Mouse (Mus musculus) liver, postnatal 0 days (tissue): ENCODE data around the gene Nras. TPM values are rescaled to one million over a fixed set of nuclear protein-coding genes. Genes with fewer than 3 reads are reported as not detected.

Source experiments
- ATAC-seq: fragments of 200-750 bp; cut with Nextera tagmentation; 2 replicates; pipeline ENCODE4 v1.8.0; 2017; ENCODE audit warnings: mild to moderate bottlenecking, moderate library complexity
- DNase-seq: peaks from one replicate; pipeline ENCODE4 v3.0.0-alpha.2; 2016
- H3K27ac ChIP-seq: fragments of 300-500 bp; sonication (generic); 2 replicates; pipeline ENCODE4 v1.5.1; 2014; ENCODE audit warnings: antibody characterized with exemption, moderate library complexity, mild to moderate bottlenecking, low read depth
- H3K27me3 ChIP-seq: fragments of 300-500 bp; sonication (generic); 2 replicates; pipeline ENCODE4 v1.6.1; 2014; ENCODE audit warnings: low read length, control low read depth, mixed read lengths; ENCODE audit not compliant: insufficient read depth
- H3K36me3 ChIP-seq: fragments of 300-500 bp; sonication (generic); replicated peaks from 2 replicates; pipeline ENCODE4 v1.6.1; 2014; ENCODE audit warnings: mild to moderate bottlenecking, control low read depth, low read length, moderate library complexity, mixed read lengths; ENCODE audit not compliant: insufficient read depth
- H3K4me1 ChIP-seq: fragments of 300-500 bp; sonication (generic); 2 replicates; pipeline ENCODE4 v1.6.1; 2014; ENCODE audit warnings: antibody characterized with exemption, mild to moderate bottlenecking, control low read depth; ENCODE audit not compliant: insufficient read depth
- H3K4me2 ChIP-seq: fragments of 300-500 bp; sonication (generic); 2 replicates; pipeline ENCODE4 v1.6.1; 2014; ENCODE audit warnings: low read depth, mild to moderate bottlenecking, low read length, moderate library complexity, mixed read lengths
- H3K4me3 ChIP-seq: fragments of 300-500 bp; sonication (generic); 2 replicates; pipeline ENCODE4 v1.5.1; 2014; ENCODE audit warnings: low read depth, low read length
- H3K9ac ChIP-seq: fragments of 300-500 bp; sonication (generic); replicated peaks from 2 replicates; pipeline ENCODE4 v1.6.1; 2014; ENCODE audit warnings: mild to moderate bottlenecking, moderate library complexity
- H3K9me3 ChIP-seq: fragments of 300-500 bp; sonication (generic); 2 replicates; pipeline ENCODE4 v1.6.1; 2016; ENCODE audit warnings: mild to moderate bottlenecking, control low read depth, low read length, mixed read lengths
- CTCF ChIP-seq: sonication (generic); IDR thresholded peaks from 2 replicates; pipeline ENCODE4 v1.5.1; 2016; ENCODE audit warnings: antibody characterized with exemption, low read depth
- EP300 ChIP-seq: IDR thresholded peaks from 2 replicates; pipeline ENCODE4 v1.6.1; 2016; ENCODE audit warnings: antibody characterized with exemption, low read depth, mild to moderate bottlenecking
- WGBS: fragments of 180-500 bp; shearing (Covaris S2); extraction: QIAGEN DNeasy Blood & Tissue Kit; methylation state at CpG from one replicate; pipeline ENCODE4 v1.1.7; 2014; ENCODE audit not compliant: insufficient replicate concordance; 5-methylcytosine and 5-hydroxymethylcytosine counted together
- polyA plus RNA-seq: library from polyadenylated mRNA; unstranded; fragments of >200 nt; fragmentation: Nextera tagmentation; extraction: Ambion mirVana; gene quantifications from 2 replicates; pipeline ENCODE4 v1.2.1, GENCODE M21; 2015

The Nras gene
- polyA plus RNA-seq, 1 experiment from 2014 or later = 19.4 TPM

DNA sequence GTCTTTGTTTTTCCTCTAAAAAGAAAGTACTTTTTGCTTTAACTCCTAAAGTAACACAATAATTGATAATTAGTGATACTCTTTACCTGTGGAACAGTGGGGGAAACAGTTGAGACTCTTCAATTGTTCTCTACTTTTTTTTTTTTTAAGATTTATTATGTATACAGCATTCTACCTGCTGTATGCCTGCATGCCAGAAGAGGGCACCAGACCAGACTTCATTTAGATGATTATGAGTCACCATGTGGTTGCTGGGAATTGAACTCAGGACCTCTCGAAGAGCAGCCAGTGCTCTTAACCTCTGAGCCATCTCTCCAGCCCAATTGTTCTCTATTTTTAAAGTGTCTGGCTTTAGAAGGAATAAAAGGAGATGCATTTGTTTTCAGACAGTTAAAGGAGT lies 31.9 kb upstream of the Nras start:
- no peaks in the 10 kb centered on the region for H3K27me3 ChIP-seq
- no peak overlapping the region for H3K4me3 ChIP-seq
- peaks cover 26% of the 10 kb centered on the region for H3K36me3 ChIP-seq
- H3K4me2 ChIP-seq = no peak overlapping the region
- 71% methylated on average over 1 of the region's 1 CpGs for WGBS
- H3K27ac ChIP-seq = no peak overlapping the region
- DNase-seq (no peak), ATAC-seq (no peak)
- TF ChIP-seq EP300 (no peak), CTCF (peak; percentile 56)
- H3K9ac ChIP-seq = no peak overlapping the region
- no peaks in the 10 kb centered on the region for H3K9me3 ChIP-seq
- H3K4me1 ChIP-seq = peaks cover 20% of the 10 kb centered on the region; the same call in 1 of the 2 replicates

DNA sequence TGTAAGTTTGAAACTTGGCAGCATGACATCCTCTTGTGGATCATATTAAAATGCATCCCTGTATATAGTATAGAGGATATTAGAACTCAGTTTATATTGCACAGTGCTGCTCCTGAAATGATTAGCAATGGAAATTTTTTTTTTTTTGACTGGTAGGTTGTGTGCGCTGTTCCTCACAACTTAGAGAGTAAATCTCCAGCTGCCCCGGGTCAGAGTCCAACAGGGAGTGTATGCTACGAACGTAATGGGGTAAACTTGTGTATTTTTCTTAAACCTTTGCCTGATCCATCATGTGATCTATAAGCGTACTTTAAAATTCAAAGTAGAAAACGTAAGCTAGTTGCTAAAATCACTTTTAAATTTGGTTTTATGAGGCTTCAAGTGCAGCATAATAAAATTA lies 17.8 kb upstream of the Nras start:
- H3K9ac ChIP-seq = no peak overlapping the region
- no peak for TF ChIP-seq CTCF
- TF ChIP-seq EP300 = no peak
- H3K27me3 ChIP-seq = no peaks in the 10 kb centered on the region
- no peak for ATAC-seq
- no peak for DNase-seq
- 72% methylated on average over 6 of the region's 6 CpGs for WGBS
- no peak overlapping the region for H3K4me3 ChIP-seq
- H3K36me3 ChIP-seq = peaks cover 66% of the 10 kb centered on the region
- H3K27ac ChIP-seq = no peak overlapping the region
- no peaks in the 10 kb centered on the region for H3K4me1 ChIP-seq
- H3K9me3 ChIP-seq = no peaks in the 10 kb centered on the region
- H3K4me2 ChIP-seq = no peak overlapping the region

DNA sequence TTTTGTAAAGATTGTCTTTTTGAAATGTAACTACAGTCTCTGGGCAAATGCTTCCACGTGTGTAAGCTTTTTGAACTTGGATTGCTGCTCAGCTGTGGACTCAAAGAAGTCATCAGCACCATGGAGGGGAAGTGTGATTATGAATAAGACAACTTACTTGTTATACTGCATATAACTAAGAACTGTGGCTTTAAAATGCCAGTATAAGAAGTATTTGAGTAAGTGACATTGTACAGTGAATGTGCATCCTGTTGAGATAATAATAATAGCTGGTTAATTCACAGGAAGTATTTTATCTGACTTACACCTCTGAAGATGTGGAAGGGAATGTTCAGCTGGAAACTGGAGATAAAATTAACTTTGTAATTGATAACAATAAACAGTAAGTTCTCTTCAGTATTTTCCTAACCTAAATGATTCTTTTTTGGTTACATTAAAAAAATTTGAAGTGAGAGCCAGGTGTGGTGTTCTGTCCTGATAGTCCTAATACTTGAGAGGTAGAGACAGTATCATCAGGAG lies 17.2 kb upstream of the Nras start:
- Histone ChIP-seq H3K4me1 (no peaks in the 10 kb centered on the region), H3K27ac (no peak overlapping the region), H3K4me3 (no peak overlapping the region), H3K9ac (no peak overlapping the region), H3K4me2 (no peak overlapping the region), H3K36me3 (peaks cover 72% of the 10 kb centered on the region), H3K27me3 (no peaks in the 10 kb centered on the region), H3K9me3 (no peaks in the 10 kb centered on the region)
- 59% methylated on average over 1 of the region's 1 CpGs for WGBS
- TF ChIP-seq CTCF = no peak
- TF ChIP-seq EP300 = no peak
- DNase-seq (no peak), ATAC-seq (no peak)

DNA sequence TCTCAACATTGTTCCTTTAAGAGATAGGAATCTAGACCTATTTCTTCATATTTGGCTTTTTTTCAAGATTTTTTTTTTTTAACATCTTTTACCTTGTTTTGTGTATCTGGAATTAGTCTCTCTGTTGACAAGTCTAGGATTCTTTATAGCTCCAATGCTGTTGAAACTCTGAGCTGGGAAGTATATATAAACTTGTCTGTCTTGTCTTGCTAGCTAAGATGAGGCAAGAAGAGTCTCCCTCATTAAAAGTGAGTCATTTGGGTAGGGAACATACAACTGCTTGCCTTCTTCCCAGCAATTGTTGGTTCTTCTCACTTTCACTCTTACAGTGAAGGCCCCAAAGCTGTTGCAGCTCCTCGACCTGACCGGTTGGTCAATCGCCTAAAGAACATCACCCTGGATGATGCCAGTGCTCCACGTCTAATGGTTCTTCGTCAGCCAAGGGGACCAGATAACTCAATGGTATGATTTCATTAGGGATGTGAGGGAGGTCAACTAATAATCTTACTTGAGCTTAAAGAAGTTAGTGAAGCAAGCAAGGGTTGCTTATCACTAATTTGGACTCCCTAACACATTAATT lies 2.0 kb upstream of the Nras start:
- 86% methylated on average over 5 of the region's 5 CpGs for WGBS
- TF ChIP-seq CTCF (no peak), EP300 (no peak)
- Histone ChIP-seq H3K9ac (no peak overlapping the region), H3K27ac (no peak overlapping the region), H3K4me2 (no peak overlapping the region), H3K27me3 (no peaks in the 10 kb centered on the region), H3K4me3 (no peak overlapping the region), H3K9me3 (no peaks in the 10 kb centered on the region), H3K36me3 (peaks cover 59% of the 10 kb centered on the region), H3K4me1 (0 out of 2 replicates have a peak, but pooled peaks cover 3% of the 10 kb centered on the region)
- DNase-seq (no peak), ATAC-seq (no peak)

DNA sequence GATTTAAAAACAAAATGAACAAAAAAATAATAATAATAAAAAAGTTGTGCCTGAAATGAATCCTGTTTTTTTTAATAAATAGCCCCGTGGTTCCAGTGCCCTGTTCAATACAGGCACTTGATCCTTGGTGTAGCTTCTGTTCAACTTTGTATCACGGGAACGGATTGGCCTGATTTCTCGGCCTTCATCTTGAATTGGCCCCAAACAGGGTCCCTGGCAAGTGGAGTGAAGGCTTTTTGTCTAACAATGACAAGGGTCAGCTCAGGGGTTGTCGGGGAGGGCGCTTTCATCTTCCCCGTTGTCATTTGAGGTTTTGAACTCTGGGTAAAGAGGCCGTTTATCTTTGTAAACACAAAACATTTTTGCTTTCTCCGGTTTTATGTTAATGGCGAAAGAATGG lies 333 bp upstream of the Nras start:
- TF ChIP-seq CTCF = no peak
- no peak for TF ChIP-seq EP300
- peaks cover 58% of the 10 kb centered on the region for H3K36me3 ChIP-seq
- 6% methylated on average over 10 of the region's 10 CpGs for WGBS

DNA sequence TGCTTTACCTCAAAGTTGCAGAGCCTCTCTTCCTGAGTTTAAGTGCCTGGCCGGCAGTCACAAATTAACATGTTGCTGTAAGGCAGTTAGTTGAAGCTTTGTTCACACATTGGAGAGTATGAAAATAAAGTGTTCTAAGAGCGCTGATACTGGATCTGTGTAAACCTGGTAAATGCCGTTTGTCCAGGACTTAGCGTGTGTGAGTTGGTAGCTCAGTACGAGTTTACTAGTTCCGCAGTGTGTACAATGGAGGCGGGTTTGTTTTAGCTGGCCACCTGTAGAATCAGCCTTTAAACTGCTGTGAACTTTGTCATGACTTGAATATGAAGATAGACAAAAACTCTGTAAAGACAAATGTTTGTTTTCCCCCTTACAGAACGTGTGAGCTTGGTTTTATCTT lies 8.8 kb downstream of the Nras start:
- Histone ChIP-seq H3K4me1 (no peaks in the 10 kb centered on the region), H3K4me3 (no peak overlapping the region), H3K4me2 (no peak overlapping the region), H3K9me3 (no peaks in the 10 kb centered on the region), H3K9ac (no peak overlapping the region), H3K36me3 (peaks cover 47% of the 10 kb centered on the region), H3K27me3 (no peaks in the 10 kb centered on the region), H3K27ac (no peak overlapping the region)
- TF ChIP-seq CTCF = no peak
- ATAC-seq (no peak), DNase-seq (no peak)
- 85% methylated on average over 8 of the region's 8 CpGs for WGBS

More for the DNA sequence above, 333 bp upstream of the Nras start:
- H3K27ac ChIP-seq = peak overlapping the region; percentile 11; the same call in 1 of the 2 replicates
- peak overlapping the region; percentile 72 for H3K4me2 ChIP-seq
- ATAC-seq = peak; percentile 22
- no peak overlapping the region; the same call in 1 of the 2 replicates for H3K9ac ChIP-seq
- no peaks in the 10 kb centered on the region for H3K27me3 ChIP-seq
- H3K9me3 ChIP-seq = no peaks in the 10 kb centered on the region
- no peak for DNase-seq
- 0 out of 2 replicates have a peak, but pooled peaks cover 3% of the 10 kb centered on the region for H3K4me1 ChIP-seq
- peak overlapping the region; percentile 90 for H3K4me3 ChIP-seq
